Mouse (Mus musculus) thymus, adult 2 months (tissue): ENCODE measurements around the gene Dnttip2.

ENCODE experiments used
- CTCF ChIP-seq: fragments of 200-500 bp; IDR thresholded peaks from 2 replicates; pipeline ENCODE4 v1.5.1; 2012; ENCODE audit warnings: mild to moderate bottlenecking, control low read depth, low read length, moderate library complexity, borderline replicate concordance; ENCODE audit not compliant: control insufficient read depth, poor library complexity, insufficient read depth; ENCODE audit errors: extremely low read depth
- POLR2A ChIP-seq: fragments of 200-500 bp; IDR thresholded peaks from 2 replicates; pipeline ENCODE4 v1.6.1; 2012; ENCODE audit warnings: mild to moderate bottlenecking, low read length, control low read depth, moderate library complexity; ENCODE audit not compliant: control insufficient read depth, poor library complexity, insufficient read depth; ENCODE audit errors: extremely low read depth

GRCm38 (mm10) chr3:122307894-122308671 is 33.9 kb downstream of the Dnttip2 start:
- TF ChIP-seq POLR2A = no peak
- no peak for TF ChIP-seq CTCF
